Mouse (Mus musculus) urinary bladder, postnatal 25 days (tissue): ENCODE data around the gene Wnt7a.

Source experiments
- DNase-seq: peaks from one replicate; pipeline ENCODE4 v3.0.0; 2022; ENCODE audit warnings: low spot score

The Wnt7a gene

DNA sequence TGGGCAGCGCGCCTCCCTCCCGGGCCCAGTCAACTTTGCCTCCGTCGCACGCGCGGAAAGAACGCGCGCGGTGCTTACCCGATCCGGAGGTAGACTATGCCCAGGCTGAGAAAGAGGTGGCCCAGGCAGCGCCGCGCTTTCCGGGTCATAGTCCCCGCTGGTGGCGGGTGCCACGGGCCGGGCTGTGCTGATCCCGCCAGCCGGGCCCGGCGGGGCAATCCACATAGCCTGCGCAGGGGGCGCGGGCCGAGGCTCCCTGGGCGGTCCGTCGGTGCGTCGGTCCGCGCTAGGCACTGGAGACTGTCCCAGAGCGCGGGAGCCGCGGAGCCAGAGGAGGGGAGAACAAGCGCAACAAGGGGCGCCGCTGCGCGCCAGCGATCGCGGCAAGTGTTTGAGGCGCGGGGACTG is at the start of gene Wnt7a:
TSS of gene Wnt7a (minus strand) at position 403 of the 408 bp plus-strand sequence.
- DNase-seq, result no peak

- DNase-seq, result no peak
Observed at GRCm38 (mm10) chr6:91459471-91459870, 48.3 kb upstream of the Wnt7a start.

DNA sequence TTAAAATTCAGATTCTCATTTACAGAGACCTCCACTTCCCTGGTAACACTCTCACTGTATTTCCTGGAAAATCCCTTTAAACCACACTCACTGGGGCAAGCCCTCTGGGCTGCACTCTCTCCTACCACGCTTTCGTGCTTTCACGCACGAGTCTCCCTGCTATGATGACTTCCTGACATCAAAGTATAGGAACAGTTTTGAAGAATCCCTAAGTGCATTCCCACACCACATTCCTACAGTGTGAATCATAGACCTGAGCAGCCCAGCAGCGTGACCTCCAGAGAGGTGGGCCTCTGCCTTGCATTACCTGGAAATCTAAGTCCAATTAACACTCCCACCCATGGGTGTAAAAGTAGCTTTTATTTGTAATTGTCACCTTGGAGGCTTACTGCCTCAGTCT is 43.4 kb upstream of the Wnt7a start:
- no peak for DNase-seq

GRCm38 (mm10) chr6:91452056-91452455 is 40.9 kb upstream of the Wnt7a start:
- no peak for DNase-seq

DNA sequence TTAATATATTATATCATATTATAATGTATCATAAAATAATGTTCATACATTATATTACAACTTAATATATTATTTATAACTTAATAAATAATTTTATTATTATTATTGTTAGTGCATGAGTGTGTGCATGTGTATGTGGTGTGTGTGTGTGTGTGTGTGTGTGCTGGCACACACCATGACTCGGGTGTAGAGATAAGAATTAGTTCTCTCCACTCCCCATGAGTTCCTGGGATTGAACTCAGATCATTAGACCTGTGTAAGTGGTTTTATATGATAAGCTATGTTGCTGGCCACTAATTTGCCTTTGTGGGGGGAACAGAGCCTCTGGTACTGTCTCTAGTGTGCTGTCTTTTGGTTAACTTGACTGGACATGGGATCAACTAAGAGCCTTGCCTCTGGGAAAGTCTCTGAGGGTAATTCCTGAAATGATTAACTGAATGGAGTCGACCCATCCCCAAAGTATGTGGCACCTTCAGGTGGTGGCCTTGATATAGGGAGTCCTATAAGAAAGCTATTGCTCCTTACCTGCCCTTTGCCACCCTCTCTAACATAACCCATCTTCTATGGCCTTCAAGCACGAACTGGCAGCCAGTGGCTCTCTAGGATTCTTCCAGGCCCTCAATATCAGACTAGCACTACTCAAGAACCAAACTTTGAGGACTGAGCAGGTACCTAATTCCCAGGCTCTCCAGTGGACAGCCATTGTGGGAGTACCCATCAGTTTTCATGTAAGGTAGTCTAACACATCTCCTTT is 38.5 kb upstream of the Wnt7a start:
- no peak for DNase-seq

GRCm38 (mm10) chr6:91445316-91445715 is 34.2 kb upstream of the Wnt7a start:
- no peak for DNase-seq

DNA sequence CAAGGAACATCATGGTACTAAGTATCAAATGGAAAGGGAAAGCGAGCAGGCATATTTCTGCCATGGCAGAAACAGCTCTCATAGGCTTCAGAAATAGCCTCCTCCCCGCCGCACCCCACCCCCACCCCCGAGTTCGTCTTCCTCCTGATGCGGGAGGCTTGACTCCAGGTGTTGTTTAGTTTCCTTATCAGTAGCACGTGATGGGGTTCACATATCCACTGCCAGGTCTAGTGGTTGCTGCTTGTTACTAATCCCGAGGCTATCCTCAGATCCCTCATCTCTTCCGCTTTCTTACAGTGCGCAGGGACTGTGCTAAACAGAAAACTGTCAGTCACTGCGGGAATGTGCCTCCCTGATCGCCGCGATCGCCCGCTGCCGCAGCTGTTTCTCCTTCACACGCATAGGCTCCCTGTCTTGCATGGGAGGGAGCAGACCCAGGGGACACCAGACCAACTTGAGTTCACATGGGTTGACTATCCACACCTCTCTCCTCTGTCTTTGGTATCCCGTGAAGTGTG is 30.0 kb upstream of the Wnt7a start:
- no peak for DNase-seq

DNA sequence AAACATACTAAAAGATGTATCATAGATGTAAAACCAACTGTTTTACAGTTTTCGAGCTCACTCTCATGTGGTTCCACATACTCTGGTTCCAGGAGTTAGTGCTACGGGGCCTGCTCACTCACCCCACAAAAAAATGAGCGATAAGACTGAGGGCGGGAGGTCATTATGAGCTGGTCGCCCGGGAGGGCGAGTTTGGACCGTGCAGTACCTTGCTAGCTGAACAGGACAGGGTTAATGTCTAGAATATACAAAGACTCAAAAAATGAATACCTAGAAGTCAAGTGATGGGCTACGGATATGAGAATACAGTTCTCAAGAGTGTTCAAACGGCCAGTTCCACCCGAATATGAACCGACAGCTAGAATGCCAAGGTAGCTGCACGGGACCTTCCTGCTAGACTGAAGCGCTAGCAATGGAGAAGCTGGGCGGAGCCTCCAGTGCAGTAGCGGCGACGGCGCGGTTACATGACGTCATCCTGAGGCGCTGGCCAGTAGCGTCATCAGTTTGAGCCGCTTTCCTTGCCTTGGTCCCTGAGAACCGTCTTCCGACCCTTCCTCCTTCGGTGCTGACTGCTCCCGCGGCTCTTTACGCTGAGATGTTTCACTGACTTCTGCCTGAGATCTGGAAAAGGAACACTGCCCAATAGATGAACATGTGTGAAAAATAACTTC is 29.4 kb upstream of the Wnt7a start:
- DNase-seq, result peak; percentile 94

GRCm38 (mm10) chr6:91424151-91424550 is 13.0 kb upstream of the Wnt7a start:
- no peak for DNase-seq

DNA sequence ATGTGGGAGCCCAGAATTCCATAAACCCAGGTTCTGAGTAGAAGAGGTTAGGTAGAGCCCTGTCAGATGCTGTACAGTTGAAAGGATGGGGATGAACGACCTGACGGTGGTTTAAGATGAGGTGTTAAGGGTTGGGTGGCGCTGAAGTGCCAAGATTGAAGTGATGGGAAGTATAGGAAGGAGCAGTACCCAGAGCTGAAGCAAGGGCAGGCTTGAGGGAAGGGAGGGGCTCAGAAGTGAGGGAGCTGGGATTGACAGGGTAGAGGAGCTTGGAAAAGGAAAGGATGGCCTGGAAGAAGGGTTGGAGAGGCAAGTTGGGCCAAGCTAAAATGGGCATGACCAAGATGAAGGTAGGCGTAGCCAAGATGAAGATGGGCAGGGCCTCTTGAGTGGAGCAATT is 10.5 kb upstream of the Wnt7a start:
- no peak for DNase-seq

DNA sequence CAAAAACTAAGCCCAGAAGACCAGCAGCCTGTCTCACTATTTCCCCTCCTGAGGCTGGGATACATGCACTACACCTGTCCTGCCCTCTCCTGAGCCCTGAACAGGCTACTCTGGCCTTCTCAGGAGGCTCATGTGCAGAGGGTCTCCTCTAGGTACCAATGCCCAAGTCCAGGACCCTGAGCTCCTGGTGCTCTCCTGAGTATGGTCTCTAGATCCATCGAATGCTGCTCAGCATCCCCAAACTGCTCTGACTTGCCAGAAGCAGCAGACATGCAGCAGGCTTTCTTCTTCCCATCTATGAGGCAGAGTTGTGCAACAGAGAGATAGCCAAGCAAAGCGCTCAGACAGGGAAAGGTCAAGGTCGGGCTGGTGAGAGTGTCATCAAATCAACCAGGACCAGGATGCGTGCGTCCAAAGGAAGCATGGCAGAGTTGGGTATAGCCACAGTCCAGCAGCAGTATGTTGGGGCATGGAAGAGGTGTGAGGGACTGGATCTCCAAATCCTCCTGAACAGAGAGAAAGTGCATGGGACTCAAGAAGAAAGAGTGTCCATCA is 6.2 kb upstream of the Wnt7a start:
- no peak for DNase-seq

- no peak for DNase-seq
Observed at GRCm38 (mm10) chr6:91416146-91416545, 5.0 kb upstream of the Wnt7a start.

DNA sequence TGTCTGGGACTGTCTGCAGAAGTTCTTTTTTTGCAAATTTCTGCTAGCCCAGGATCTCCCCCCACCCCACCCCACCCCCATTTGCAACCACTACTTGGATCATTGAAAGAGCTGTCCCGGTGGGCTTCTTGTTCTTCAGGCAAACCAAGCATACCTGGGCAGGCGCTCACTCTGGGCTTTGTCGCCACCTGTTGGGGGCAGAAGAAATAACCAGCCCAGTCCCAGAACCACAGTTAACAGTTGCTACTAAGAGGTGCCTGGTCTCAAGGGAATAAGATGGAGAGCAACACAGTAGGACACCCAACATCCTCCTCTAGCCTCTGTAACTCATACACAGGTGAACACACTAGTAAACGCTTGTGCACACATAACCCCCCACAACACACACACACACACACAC is 3.7 kb upstream of the Wnt7a start:
- peak; percentile 26 for DNase-seq

GRCm38 (mm10) chr6:91411369-91411981 is 312 bp upstream of the Wnt7a start:
- peak; percentile 72 for DNase-seq

DNA sequence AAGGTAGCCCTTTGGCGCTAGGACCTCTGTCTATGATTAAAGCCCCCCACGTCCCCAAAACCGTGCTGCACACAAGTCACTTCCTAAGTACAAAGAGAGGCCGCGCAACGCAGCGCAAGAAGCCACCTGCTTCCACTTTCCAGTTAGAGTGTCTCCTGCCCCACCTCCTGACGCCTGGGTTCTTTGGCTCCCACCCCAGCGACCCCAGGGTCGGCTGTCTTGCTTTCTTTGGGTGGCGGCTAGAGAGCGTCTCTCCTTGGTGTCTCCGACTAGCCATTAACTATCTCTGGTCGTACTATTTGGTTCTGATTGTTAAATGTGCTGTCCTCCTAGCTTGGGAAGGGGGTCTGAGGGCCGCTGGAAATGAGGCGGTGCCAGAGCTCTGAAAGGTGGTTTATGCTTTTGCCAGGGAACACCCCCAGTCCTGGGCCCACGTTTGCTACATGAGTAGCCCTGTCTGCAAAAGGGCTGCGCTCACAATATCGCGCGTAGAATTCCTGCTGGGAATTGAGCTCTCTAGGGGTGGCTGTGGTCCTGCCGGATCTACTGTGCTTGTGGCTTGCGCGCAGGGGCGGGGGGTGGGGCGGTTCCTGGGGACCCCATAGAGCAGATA is 889 bp downstream of the Wnt7a start:
- no peak for DNase-seq

GRCm38 (mm10) chr6:91409448-91410167 is 1.6 kb downstream of the Wnt7a start:
- no peak for DNase-seq

- DNase-seq, result no peak
Observed at GRCm38 (mm10) chr6:91408616-91409015, 2.5 kb downstream of the Wnt7a start.

- no peak for DNase-seq
Observed at GRCm38 (mm10) chr6:91401591-91401990, 9.6 kb downstream of the Wnt7a start.

DNA sequence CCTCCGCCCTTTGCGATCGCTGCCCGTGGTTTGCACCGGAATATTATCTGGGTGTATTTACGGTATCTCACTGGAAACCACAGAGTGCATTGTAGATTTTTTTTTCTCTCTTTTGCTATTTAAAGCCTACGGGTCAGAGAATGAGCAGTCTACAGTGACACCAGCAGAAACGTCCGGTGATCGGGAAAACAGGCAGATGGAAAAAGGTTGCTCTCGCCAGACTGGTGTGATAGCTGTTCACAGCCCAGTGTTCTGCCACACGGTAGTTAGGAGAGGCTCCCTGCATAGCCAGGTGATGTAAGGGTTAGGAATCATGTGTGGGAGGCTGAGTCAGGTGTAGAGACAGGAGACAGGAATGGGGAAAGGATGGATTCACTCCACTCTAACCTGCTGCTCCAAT is 10.6 kb downstream of the Wnt7a start:
- DNase-seq, result no peak

DNA sequence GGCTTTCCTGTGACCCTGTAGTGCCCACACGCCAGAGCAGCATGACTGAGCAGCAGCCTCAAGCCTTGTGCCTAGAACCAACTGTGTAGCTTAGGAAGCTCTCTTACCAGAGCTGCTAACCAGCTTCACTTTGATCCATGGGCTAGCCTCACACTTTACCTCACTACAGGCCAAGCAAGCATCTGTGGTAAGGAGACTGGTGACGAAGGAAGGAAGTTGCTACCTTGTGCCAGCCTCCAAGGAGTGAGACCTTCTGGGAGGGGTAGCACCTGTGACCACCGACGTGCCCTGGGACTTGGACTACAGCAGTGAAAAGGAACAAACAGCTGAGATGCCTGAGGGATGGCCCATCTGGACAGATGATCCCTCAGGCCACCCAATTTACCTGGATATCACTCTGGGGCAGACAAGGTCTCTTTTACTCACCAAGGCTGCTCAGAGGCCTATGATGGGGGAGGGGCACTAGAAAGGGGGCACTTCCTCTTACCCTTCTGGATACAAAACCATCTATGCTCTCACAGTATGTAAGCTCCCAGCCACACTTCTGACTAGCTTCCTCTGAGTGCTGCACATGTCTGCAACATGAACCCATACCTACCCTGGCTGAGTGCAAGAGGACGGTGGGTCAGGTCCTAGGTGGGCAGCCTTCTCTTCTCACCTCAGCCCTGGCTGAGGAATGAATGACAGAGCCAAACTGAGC is 18.5 kb downstream of the Wnt7a start:
- no peak for DNase-seq

DNA sequence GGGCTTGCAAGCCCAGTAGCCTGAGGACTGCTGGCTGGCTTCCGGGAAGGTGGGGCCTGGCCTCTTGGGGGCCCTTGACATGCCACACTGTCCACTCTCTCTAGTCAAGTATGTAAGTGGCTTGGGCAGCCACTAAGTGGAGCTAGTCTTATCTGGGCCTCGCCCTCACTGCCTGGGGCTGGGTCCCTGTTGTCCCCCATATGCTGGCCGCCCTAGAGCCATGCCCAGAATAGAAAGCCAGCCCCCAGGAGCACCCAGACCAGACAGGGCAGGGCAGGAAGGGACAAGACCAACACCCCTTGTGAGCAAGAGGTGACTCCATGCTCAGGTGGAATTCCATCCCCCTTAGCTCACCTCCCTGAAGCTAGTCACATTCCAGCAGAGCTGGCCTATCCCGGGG is 22.0 kb downstream of the Wnt7a start:
- no peak for DNase-seq
